Mouse (Mus musculus) B cell, adult 2 months (primary cell): ENCODE measurements around the gene Cfap52.

Source experiments
- DNase-seq, 2 experiments: peaks; one replicate each; pipeline ENCODE4 v3.0.0; 2022

Gene Cfap52

GRCm38 (mm10) chr11:67925000-67925399 lies 40.5 kb downstream of the Cfap52 start:
- no peak for DNase-seq

- no peak for DNase-seq
These were observed 41.7 kb downstream of the Cfap52 start for GRCm38 (mm10) chr11:67923720-67924119.

- DNase-seq = no peak
These were observed 42.7 kb downstream of the Cfap52 start for GRCm38 (mm10) chr11:67922755-67923125.

GRCm38 (mm10) chr11:67921827-67922754 lies 43.4 kb downstream of the Cfap52 start, which contains the start of gene Usp43:
Gene Usp43, minus strand, starts transcription at chr11:67922153.
- no peak for DNase-seq

GRCm38 (mm10) chr11:67921091-67921826 lies 44.2 kb downstream of the Cfap52 start:
- DNase-seq = peak; percentile 9 to 14

GRCm38 (mm10) chr11:67920226-67920960 lies 45.1 kb downstream of the Cfap52 start:
- DNase-seq = no peak

GRCm38 (mm10) chr11:67919593-67919992 lies 45.9 kb downstream of the Cfap52 start:
- no peak for DNase-seq

- no peak for DNase-seq
These were observed 48.3 kb downstream of the Cfap52 start for GRCm38 (mm10) chr11:67917126-67917525.

- no peak for DNase-seq
These were observed 54.4 kb downstream of the Cfap52 start for GRCm38 (mm10) chr11:67911074-67911473.

GRCm38 (mm10) chr11:67903756-67904155 lies 61.7 kb downstream of the Cfap52 start:
- DNase-seq = no peak

GRCm38 (mm10) chr11:67897064-67897560 lies 68.3 kb downstream of the Cfap52 start:
- DNase-seq = peak; percentile 54 to 58

- no peak for DNase-seq
These were observed 69.8 kb downstream of the Cfap52 start for GRCm38 (mm10) chr11:67895641-67896040.

- DNase-seq = no peak
These were observed 76.9 kb downstream of the Cfap52 start for GRCm38 (mm10) chr11:67888521-67888920.

- no peak for DNase-seq
These were observed 79.5 kb downstream of the Cfap52 start for GRCm38 (mm10) chr11:67885921-67886320.
